Mouse (Mus musculus): ENCODE data around the gene Chek2.
A peak's percentile ranks its signal among the peaks of the same experiment; 100 is the strongest.
"Not testable (repeated sequence)": the region's sequence is repeated elsewhere in the genome, so short reads cannot be mapped to it uniquely, and the experiment has no call there.

The Chek2 gene

DNA sequence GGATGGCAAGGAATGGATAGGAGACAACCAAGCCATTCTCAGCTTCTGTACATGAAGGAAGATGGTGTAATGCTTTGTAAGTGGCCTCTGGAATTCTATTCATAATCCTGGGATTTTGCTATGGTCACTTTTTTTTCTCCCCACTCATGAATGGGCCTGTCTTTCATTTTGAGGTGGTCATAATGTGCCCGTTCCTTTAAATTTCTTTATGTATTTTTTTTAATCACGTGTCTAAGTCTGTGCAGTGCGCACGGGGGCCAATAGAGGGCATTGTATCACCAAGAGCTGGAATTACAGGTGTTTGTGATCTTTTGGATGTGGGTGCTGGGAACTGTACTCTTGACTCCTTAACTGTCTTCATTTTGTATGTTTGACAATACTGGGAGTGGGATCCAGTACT, 686 bp downstream of the Chek2 start:
- no peak for DNase-seq

DNA sequence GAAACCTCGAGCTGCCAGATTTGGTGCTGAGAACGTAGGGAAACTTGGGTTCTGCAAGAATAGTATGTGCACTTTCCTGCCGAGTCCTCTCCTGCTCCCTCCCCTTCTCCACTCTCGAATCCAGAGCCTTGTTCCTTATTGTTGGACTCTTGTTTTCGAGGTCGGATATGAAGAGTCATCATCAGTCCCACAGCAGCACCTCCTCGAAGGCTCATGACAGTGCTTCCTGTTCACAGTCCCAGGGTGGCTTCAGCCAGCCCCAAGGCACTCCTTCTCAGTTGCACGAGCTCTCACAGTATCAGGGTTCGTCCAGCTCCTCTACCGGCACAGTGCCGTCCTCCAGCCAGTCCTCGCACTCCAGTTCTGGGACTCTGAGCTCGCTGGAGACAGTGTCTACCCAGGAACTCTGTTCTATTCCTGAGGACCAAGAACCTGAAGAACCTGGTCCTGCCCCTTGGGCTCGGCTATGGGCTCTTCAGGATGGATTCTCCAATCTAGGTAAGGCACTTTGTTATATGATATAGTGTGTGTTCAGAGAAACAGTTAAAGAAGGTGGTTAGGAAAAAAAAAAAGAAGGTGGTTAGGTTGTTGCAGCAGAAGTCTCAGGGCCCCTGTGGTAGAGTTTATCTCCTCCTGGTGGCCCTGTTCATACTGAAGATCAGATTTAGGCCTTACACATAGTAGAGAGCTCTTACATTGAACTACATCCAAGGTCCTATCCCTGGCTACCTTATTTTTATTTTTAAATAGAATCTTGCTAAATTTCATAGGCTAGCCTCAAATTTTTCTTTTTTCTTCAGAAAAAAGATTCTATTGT, 1.5 kb downstream of the Chek2 start:
- DNase-seq: no peak

DNA sequence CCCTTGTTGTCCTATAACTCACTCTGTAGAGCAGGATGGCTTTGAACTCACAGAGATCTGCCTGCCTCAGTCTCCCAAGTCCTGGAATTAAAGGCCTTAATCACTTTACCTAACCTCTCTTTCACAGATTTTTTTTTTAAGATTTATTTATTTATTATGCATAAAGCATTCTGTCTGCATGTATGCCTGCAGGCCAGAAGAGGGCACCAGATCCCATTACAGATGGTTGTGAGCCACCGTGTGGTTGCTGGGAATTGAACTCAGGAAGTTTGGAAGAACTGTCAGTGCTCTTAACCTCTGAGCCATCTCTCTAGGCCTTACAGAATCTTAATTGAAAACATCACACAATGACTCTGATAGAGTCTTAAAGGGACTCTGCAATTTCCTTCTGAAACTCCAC, 13.2 kb downstream of the Chek2 start:
- DNase-seq: no peak

- DNase-seq: no peak
These were observed 17.3 kb downstream of the Chek2 start for GRCm38 (mm10) chr5:110857091-110857490.

DNA sequence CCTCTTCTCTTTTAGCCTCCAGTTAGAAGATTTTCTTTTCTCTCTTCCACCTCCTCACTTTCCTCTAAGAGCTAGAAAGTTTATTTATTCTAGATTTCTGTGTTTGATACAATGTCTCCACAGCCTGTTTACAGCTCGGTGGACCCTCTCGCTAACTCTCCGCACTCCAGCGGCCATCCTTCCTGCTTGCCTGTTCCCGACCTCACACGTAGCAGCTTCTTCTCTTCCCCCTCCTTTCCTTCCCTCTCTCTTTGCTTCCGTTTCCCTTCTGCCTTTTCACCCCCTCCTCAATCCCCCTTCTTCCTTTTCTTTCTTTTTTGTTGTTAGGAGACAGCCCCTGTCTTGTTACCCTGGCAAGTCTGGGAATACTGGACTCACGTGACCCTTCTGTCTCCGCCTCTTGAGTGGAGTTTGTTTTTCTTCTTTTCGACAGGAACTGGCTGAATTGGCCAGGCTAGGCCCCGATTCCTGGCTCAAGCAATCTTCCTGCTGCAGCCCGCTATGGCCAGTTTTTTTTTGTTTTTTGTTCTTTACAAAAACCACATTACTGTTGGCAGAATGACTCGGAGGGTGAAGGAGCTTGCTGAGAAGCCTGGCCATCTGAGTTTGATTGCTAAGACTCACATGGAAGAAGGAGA, 19.4 kb downstream of the Chek2 start:
- peak; percentile 17 for DNase-seq

- DNase-seq: no peak
These were observed 20.7 kb downstream of the Chek2 start for GRCm38 (mm10) chr5:110860445-110860844.

DNA sequence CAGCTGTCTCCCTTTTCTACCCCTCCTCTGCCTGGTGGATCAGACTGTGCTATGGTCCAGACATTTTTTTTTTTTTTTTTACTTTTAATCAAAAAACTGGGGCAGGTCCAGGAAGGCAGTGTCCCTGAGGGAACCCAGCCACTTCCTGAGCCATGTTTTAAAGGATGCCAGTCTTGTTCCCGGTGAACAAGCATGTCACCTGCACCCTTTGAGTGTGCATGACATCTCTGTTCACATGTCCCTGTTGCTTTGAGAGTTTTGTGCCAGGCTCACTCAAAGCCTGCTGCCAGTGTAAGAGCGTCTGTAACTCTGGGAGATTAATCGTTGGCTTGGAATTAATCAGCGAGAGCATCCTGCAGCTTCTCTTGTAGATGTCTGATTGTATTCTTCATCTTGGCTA, 28.7 kb downstream of the Chek2 start:
- no peak for DNase-seq

DNA sequence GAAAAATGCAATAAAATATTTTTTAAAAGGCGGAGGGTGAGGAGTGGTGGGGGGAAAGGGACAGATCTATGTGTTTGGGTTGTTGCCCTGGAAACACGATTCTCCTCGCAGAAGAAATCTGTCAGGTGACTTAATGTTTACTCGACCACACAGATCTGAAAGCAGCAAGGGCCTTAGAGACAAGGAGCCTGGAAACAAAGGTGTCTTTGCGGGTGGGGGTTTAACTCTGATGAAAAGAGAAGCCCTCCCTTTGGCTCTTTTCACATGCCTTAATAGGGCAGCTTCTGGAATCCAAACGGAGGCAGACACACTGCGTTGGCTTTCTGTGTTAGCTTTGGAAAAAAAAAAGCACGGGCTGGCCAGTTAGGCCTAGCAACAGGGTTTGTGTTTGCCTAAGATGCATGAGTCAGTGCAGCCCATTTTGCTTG, 29.5 kb downstream of the Chek2 start:
- DNase-seq: peak; percentile 6

- no peak for DNase-seq
These were observed 33.4 kb downstream of the Chek2 start for GRCm38 (mm10) chr5:110873160-110873559.

DNA sequence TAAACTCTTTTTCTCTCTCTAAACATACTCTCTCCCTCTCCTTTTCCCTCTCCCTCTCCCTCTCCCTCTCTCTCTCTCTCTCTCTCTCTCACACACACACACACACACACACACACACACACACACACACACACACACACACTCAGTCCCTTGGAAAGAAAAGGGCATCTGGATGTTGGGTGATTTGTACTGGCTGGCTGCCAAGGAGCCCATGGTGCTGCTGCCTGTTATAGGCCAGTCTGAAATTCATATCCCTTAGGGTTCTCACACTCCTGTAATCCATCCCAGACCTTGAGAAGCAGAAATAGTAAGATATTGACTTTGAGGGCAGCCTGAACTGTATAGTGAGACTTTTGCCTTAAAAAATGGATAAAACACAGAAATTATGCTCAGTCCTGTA, 34.9 kb downstream of the Chek2 start:
- no peak for DNase-seq

- DNase-seq: no peak
These were observed 35.5 kb downstream of the Chek2 start for GRCm38 (mm10) chr5:110875286-110875685.

- DNase-seq: no peak
These were observed 38.1 kb downstream of the Chek2 start for GRCm38 (mm10) chr5:110877666-110878505.

DNA sequence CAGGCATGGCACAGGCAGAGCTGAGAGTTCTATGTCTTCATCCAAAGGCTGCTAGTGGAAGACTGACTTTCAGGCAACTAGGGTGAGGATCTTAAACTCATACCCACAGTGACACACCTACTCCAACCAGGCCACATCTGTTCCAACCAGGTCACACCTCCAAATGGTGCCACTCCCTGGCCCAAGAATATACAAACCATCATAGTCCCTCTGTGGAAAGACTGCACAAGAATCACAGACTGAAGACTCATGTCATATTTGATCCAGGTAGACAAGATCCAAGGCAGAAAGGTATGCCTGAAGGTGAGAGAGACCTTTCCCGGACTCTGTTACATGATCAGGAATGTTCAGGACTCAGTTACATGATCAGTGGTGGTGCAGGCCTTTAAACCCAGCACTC, 38.7 kb downstream of the Chek2 start:
- DNase-seq: not testable (repeated sequence)

GRCm38 (mm10) chr5:110879042-110879441, 39.3 kb downstream of the Chek2 start:
- no peak for DNase-seq

DNA sequence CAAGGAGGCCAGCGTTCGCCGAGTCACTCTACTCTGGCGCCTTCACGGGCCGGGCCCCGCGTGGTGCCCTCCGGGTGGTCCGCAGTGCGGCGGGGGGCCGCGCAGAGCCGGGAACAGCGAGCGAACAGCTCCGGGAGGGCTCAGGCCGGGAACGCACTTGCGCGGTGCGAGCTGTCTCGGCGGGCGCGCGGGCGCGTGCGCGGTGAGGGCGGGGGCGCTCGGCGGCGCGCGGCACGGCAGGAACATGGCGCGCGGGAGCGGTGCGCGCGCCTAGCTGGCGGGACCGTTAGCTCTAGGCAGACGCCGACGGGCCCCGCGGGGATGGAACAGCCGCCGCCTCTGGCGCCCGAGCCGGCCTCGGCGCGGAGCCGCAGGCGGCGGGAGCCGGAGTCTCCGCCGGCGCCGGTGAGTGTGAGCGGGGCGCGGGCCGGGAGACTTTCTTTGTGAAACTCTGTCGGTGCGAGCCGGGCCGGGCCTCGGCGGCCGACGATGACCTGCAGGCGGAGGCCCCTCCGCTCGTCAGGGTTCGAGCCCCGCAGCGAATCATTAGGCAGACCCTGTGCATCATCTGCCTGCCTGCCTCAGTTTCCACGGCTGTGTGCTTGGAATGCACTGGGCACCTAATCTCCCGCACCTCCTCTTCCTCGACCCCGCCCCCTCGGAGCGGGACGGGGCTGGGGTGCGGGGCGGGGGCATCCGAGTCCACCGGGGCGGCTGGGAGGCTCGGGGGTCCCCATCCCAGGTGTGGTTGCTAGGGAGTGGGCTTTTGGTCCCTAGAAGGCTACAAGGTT, 40.0 kb downstream of the Chek2 start, which contains the start of gene Ttc28:
Gene Ttc28, plus strand, starts transcription at position 220 of the 791 bp plus-strand sequence.
- DNase-seq: peak; percentile 90

DNA sequence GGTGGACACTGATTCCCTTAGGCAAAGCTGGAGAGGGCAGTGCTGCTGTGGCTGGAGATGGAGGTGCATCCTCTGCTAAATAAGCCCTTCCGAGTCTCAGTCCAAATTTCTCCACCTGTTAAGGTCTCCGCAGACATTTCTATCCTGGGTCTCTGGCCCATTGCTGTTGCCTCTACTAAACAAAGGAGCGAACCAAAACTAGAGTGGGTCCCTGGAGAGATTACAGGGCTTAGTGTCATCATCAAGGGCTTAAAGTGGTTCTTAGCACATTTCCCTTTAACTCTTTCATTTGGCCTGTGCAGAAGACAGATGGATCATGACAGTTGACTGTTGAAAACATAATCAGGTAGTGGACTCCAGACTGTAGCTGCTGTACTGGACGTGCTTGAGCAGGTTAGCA, 48.8 kb downstream of the Chek2 start:
- DNase-seq: no peak

- no peak for DNase-seq
These were observed 50.2 kb downstream of the Chek2 start for GRCm38 (mm10) chr5:110889945-110890344.

DNA sequence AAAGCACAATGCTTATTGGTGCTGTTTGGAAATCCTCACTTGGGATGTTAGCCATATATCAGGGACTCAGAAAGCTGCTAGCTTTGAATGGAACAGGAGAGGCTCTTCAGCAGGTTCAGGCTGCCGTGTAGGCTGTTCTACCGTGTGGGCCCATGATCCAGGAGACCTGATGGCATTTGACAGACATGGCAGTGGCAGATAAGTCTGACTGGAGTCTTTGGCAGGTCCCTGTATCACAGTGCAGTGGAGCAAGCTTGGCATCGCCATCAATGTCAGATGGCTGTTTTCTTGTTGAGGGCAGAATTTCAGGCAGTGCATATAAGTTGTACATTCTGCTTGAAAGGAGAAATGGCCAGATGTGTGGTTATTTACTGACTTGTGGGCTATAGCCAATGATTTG, 50.8 kb downstream of the Chek2 start:
- no peak for DNase-seq

- no peak for DNase-seq
These were observed 57.5 kb downstream of the Chek2 start for GRCm38 (mm10) chr5:110897114-110897788.

DNA sequence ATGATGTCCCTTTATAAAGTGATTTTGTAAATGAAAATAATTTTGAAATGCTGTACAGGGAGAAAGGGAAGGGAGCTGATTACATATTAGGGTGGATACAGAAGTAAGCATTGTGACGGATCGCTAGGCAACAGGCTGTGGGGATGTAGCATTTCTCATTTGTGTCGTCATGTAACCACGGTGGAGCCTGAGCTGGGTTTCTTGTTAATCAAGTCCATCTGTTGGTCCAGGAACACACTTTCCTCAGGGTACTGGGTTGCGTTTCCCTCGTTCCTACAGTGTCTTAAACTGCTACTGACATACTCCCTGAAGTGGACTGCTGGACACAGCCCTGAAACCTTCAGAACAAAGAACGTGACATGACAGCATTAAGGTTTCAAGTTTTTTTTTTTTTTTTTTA, 58.4 kb downstream of the Chek2 start:
- DNase-seq: no peak

DNA sequence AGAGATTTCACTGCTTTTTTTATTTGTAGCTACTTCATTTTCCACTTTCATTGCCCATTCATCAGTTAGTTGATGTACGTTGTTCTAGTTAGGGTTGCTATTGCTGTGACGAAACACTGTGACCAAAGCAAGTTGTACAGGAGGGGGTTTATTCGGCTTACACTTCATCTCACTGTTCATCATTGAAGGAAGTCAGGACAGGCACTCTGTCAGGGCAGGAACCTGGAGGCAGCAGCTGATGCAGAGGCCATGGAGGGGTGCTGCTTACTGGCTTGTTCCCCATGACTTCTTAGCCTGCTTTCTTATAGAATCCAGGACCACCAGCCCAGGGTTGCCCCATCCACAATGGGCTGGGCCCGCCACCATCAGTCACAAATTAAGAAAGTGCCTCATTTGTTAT, 59.0 kb downstream of the Chek2 start:
- DNase-seq: no peak

DNA sequence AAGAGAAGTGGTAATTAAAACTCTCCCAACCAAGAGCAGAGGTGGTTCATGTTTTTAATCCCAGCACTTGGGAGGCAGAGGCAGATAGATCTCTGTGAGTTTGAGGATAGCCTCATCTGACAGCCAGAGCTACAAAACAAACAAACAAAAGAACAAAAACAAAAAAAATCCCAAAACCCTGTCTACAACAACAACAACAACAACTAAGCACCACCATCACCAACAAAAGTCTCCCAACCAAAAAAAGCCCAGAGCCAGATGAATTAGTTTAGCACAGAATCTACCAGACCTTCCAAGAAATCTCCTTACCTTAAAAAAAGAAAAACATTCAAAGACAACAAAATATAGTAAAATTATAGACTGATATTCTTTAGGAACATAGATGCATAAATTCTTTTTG, 60.6 kb downstream of the Chek2 start:
- no peak for DNase-seq

Measured in right cerebral cortex, postnatal 25 days (tissue).